17 mouse cellular contexts compared by ENCODE assay signal in genomic region chr3:52815497-52815896, GRCm38 (mm10).
"Had no signal": no experiment of that assay in that cellular context is flagged by ENCODE, and none has a peak within 500 bp of the region (broad histone marks: within the 10 kb centered on the region; RNA-seq: fewer than 3 reads in every experiment).

No protein-coding gene starts in this region.

- H3K9me3 ChIP-seq: limb, embryonic 12.5 days; limb, embryonic 15.5 days; neural tube, embryonic 13.5 days had no signal

- H3K4me1 ChIP-seq: limb, embryonic 12.5 days; limb, embryonic 15.5 days had no signal

- H3K36me3 ChIP-seq: limb, embryonic 12.5 days; limb, embryonic 15.5 days; neural tube, embryonic 13.5 days had no signal

- H3K27me3 ChIP-seq: limb, embryonic 12.5 days; limb, embryonic 15.5 days; neural tube, embryonic 13.5 days had no signal

- H3K4me3 ChIP-seq: limb, embryonic 12.5 days; limb, embryonic 15.5 days; neural tube, embryonic 13.5 days had no signal

- ATAC-seq: intestine, embryonic 16.5 days; liver, postnatal 0 days; lung, postnatal 0 days had no signal

- H3K4me2 ChIP-seq: limb, embryonic 12.5 days; limb, embryonic 15.5 days; liver, embryonic 11.5 days; lung, embryonic 14.5 days; neural tube, embryonic 13.5 days had no signal

- H3K27ac ChIP-seq: limb, embryonic 12.5 days; limb, embryonic 15.5 days; liver, embryonic 14.5 days; macrophage; neural tube, embryonic 13.5 days had no signal

- DNase-seq: kidney, adult 18-20 months; kidney, adult 9 months; kidney, postnatal 14 days; kidney, postnatal 4 days; left cerebral cortex, postnatal 4 days; liver, postnatal 0 days; lung, embryonic 14.5 days; thymus, adult 18-20 months; thymus, postnatal 36 days had no signal

- H3K9ac ChIP-seq: limb, embryonic 12.5 days; limb, embryonic 15.5 days; liver, embryonic 14.5 days; liver, postnatal 0 days; lung, embryonic 14.5 days; neural tube, embryonic 13.5 days had no signal
